Mouse (Mus musculus): ENCODE measurements around the gene Specc1.

- TF ChIP-seq CTCF (IDR thresholded peaks at IDR 0.05; ENCODE audit: low read depth) (no peak), EP300 (IDR thresholded peaks at IDR 0.05; ENCODE audit: low read depth) (no peak)
Measured at GRCm38 (mm10) chr11:62075071-62075470, 118.5 kb downstream of the Specc1 start.
